Mouse (Mus musculus): ENCODE measurements around the gene Hist1h4f. TPM values are rescaled to one million over a fixed set of nuclear protein-coding genes. Genes with fewer than 3 reads are reported as not detected.

Gene Hist1h4f
- polyA plus RNA-seq, 1 experiment from 2014 or later = 0.56 TPM

GRCm38 (mm10) chr13:23517603-23518294, 33.7 kb downstream of the Hist1h4f start:
- H3K36me3 ChIP-seq = no peaks in the 10 kb centered on the region
- peak overlapping the region; percentile 58 for H3K4me3 ChIP-seq
- H3K4me1 ChIP-seq (replicated peaks) = peaks cover 6% of the 10 kb centered on the region; the same call in 1 of the 2 replicates
- no peak overlapping the region for H3K27ac ChIP-seq
- no peaks in the 10 kb centered on the region for H3K27me3 ChIP-seq (ENCODE audit: insufficient read depth, poor library complexity, severe bottlenecking)
- no peaks in the 10 kb centered on the region for H3K9me3 ChIP-seq
- under 1% methylated on average over 27 of the region's 27 CpGs for WGBS
- DNase-seq (ENCODE audit: low spot score) = peak; percentile 89

GRCm38 (mm10) chr13:23516822-23517602, 34.4 kb downstream of the Hist1h4f start:
- no peak overlapping the region for H3K27ac ChIP-seq
- under 1% methylated on average over 19 of the region's 19 CpGs for WGBS

DNA sequence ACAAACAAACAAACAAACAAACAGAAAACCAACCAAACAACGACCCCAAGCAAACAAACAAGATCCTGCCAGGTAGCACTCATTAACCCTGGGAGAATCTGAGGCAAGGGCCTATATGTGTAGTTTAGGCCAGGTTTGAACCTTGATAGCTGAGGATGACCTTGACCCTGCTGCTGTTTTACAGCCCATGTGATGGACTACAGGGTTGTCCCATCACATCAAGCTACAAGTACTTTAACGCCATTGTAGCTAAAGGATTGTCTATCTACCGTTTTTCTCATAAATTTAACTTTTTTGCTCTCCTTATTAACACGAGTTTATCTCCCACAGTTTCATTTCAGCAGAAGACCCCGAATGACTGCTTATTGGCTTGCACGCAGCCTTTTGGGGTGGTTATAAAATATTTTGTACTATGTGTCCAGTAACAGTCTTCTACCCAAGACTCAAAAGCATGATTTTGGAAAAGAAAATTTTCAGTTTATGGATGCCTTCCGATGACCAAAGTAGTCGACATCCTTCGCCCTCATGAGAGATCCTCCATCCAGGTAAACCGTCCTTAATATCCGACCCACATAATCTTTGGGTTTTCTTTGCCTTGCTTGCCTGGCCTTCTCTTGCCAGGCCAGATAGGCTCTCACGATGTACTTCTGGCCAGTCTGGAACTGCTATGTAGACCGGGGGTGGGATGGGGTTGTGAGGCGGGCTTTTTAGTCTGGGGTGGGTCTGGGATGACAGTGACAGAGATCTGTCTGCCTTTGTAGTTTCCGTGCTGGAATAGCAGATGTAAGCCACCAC, 35.4 kb downstream of the Hist1h4f start:
- H3K27ac ChIP-seq = no peak overlapping the region
- H3K36me3 ChIP-seq = no peaks in the 10 kb centered on the region
- peak overlapping the region; percentile 58 for H3K4me3 ChIP-seq
- no peaks in the 10 kb centered on the region for H3K27me3 ChIP-seq (ENCODE audit: insufficient read depth, poor library complexity, severe bottlenecking)
- peaks cover 6% of the 10 kb centered on the region; the same call in 1 of the 2 replicates for H3K4me1 ChIP-seq (replicated peaks)
- WGBS = 55% methylated on average over 15 of the region's 15 CpGs
- peak; percentile 35 for DNase-seq (ENCODE audit: low spot score)
- H3K9me3 ChIP-seq = no peaks in the 10 kb centered on the region

More at GRCm38 (mm10) chr13:23516822-23517602, 34.4 kb downstream of the Hist1h4f start:
- peaks cover 6% of the 10 kb centered on the region; the same call in 1 of the 2 replicates for H3K4me1 ChIP-seq (replicated peaks)
- H3K9me3 ChIP-seq = no peaks in the 10 kb centered on the region
- H3K27me3 ChIP-seq (ENCODE audit: insufficient read depth, poor library complexity, severe bottlenecking) = no peaks in the 10 kb centered on the region
- H3K36me3 ChIP-seq = no peaks in the 10 kb centered on the region
- peak overlapping the region; percentile 58 for H3K4me3 ChIP-seq
- peak; percentile 64 for DNase-seq (ENCODE audit: low spot score)

DNA sequence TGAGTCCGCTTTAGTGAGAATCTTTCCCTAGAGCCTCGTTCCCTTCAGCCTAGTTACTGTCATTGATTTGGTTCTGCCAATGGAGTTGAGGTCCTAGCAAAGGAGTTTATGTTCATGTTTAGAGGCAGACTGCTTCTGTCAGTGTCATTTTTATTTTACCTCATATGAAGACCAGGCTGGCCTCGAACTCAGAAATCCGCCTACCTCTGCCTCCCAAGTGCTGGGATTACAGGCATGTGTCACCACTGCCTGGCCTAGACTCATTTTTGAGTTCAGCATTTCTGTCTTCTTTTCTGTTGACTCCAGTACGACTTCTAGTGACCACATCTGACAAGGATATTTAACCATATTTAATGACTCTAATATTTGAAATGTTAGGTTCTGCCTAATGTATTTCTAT, 36.2 kb downstream of the Hist1h4f start:
- Histone ChIP-seq H3K4me1 (replicated peaks) (peaks cover 7% of the 10 kb centered on the region; the same call in 1 of the 2 replicates), H3K4me3 (no peak overlapping the region), H3K9me3 (no peaks in the 10 kb centered on the region), H3K27ac (no peak overlapping the region), H3K27me3 (ENCODE audit: insufficient read depth, poor library complexity, severe bottlenecking) (no peaks in the 10 kb centered on the region), H3K36me3 (no peaks in the 10 kb centered on the region)
- DNase-seq (ENCODE audit: low spot score) = no peak
- 78% methylated on average over 5 of the region's 5 CpGs for WGBS

DNA sequence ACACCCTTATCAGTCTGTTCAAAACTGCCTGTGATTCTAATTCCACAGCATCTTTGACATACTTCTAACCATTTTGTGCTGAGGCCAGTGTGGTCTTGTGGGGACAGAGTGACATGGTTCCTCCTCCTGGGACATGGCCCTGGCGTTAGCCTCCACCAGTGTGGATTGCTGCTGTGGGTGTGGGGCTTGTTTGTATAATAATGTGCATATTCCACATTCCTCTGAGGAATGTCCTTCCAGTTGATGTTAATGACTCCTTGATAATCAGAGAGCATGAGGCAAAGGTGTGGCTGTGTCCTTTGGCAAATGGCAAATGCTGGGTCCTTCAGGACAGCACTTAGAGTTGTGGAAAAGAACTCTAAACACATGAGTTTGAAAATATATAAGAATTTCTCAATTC, 37.9 kb downstream of the Hist1h4f start:
- no peak overlapping the region for H3K4me3 ChIP-seq
- no peaks in the 10 kb centered on the region for H3K27me3 ChIP-seq (ENCODE audit: insufficient read depth, poor library complexity, severe bottlenecking)
- H3K27ac ChIP-seq = no peak overlapping the region
- H3K4me1 ChIP-seq (replicated peaks) = peaks cover 11% of the 10 kb centered on the region; the same call in 1 of the 2 replicates
- no peaks in the 10 kb centered on the region for H3K9me3 ChIP-seq
- 85% methylated on average over 1 of the region's 1 CpGs for WGBS
- no peak for DNase-seq (ENCODE audit: low spot score)
- no peaks in the 10 kb centered on the region for H3K36me3 ChIP-seq

DNA sequence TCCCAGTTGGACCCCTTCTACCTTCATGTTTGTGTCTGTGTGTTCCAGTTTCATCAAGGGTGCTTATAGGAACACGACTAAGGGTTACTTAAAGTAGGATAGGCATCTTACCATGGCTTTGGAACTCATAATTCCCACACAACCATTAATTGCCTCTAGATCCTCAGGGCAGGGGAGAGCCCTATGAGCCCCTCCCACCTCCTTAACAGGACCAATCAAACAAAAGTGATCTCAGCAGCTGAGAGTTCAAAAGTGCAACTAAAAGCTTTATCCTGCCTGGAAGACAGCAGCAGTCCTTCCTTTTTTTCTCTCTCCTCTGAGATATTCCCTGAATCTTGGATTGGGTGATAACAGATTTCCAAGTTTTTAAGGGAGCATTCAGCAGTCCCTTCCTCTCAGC, 41.3 kb downstream of the Hist1h4f start:
- peaks cover 21% of the 10 kb centered on the region for H3K4me1 ChIP-seq (replicated peaks)
- no peaks in the 10 kb centered on the region for H3K9me3 ChIP-seq
- no peak overlapping the region for H3K27ac ChIP-seq
- no peak overlapping the region for H3K4me3 ChIP-seq
- no peaks in the 10 kb centered on the region for H3K27me3 ChIP-seq (ENCODE audit: insufficient read depth, poor library complexity, severe bottlenecking)
- no peaks in the 10 kb centered on the region for H3K36me3 ChIP-seq
- no peak for DNase-seq (ENCODE audit: low spot score)
- 54% methylated on average over 1 of the region's 1 CpGs for WGBS

- Histone ChIP-seq H3K4me3 (peak overlapping the region; percentile 55), H3K27me3 (ENCODE audit: insufficient read depth, poor library complexity, severe bottlenecking) (no peaks in the 10 kb centered on the region), H3K9me3 (no peaks in the 10 kb centered on the region), H3K27ac (no peak overlapping the region), H3K36me3 (no peaks in the 10 kb centered on the region), H3K4me1 (replicated peaks) (peaks cover 40% of the 10 kb centered on the region)
- DNase-seq (ENCODE audit: low spot score) = peak; percentile 66
- 8% methylated on average over 14 of the region's 14 CpGs for WGBS
Measured at GRCm38 (mm10) chr13:23506819-23507515, 44.5 kb downstream of the Hist1h4f start.

GRCm38 (mm10) chr13:23506351-23506750, 45.1 kb downstream of the Hist1h4f start:
- no peak overlapping the region for H3K27ac ChIP-seq
- H3K4me3 ChIP-seq = peak overlapping the region; percentile 55
- no peaks in the 10 kb centered on the region for H3K27me3 ChIP-seq (ENCODE audit: insufficient read depth, poor library complexity, severe bottlenecking)
- H3K36me3 ChIP-seq = no peaks in the 10 kb centered on the region
- DNase-seq (ENCODE audit: low spot score) = peak; percentile 71
- peaks cover 46% of the 10 kb centered on the region for H3K4me1 ChIP-seq (replicated peaks)
- H3K9me3 ChIP-seq = no peaks in the 10 kb centered on the region
- 2% methylated on average over 13 of the region's 13 CpGs for WGBS

GRCm38 (mm10) chr13:23505662-23506345, 45.6 kb downstream of the Hist1h4f start:
- Histone ChIP-seq H3K4me1 (replicated peaks) (peaks cover 46% of the 10 kb centered on the region), H3K9me3 (no peaks in the 10 kb centered on the region), H3K4me3 (peak overlapping the region; percentile 55), H3K27me3 (ENCODE audit: insufficient read depth, poor library complexity, severe bottlenecking) (no peaks in the 10 kb centered on the region), H3K36me3 (no peaks in the 10 kb centered on the region), H3K27ac (peak overlapping the region; percentile 71)
- WGBS = 4% methylated on average over 14 of the region's 14 CpGs
- DNase-seq (ENCODE audit: low spot score) = peak; percentile 56

GRCm38 (mm10) chr13:23503797-23504196, 47.7 kb downstream of the Hist1h4f start:
- H3K27me3 ChIP-seq (ENCODE audit: insufficient read depth, poor library complexity, severe bottlenecking) = no peaks in the 10 kb centered on the region
- no peaks in the 10 kb centered on the region for H3K36me3 ChIP-seq
- under 1% methylated on average over 9 of the region's 9 CpGs for WGBS
- H3K4me1 ChIP-seq (replicated peaks) = peaks cover 46% of the 10 kb centered on the region
- peak; percentile 61 for DNase-seq (ENCODE audit: low spot score)
- no peak overlapping the region for H3K27ac ChIP-seq
- no peaks in the 10 kb centered on the region for H3K9me3 ChIP-seq
- H3K4me3 ChIP-seq = peak overlapping the region; percentile 32

GRCm38 (mm10) chr13:23502916-23503315, 48.5 kb downstream of the Hist1h4f start:
- Histone ChIP-seq H3K9me3 (no peaks in the 10 kb centered on the region), H3K27me3 (ENCODE audit: insufficient read depth, poor library complexity, severe bottlenecking) (no peaks in the 10 kb centered on the region), H3K4me3 (no peak overlapping the region), H3K36me3 (no peaks in the 10 kb centered on the region), H3K27ac (no peak overlapping the region), H3K4me1 (replicated peaks) (peaks cover 54% of the 10 kb centered on the region)
- WGBS = 31% methylated on average over 4 of the region's 4 CpGs
- no peak for DNase-seq (ENCODE audit: low spot score)
